Mouse (Mus musculus): ENCODE measurements around the gene Wwox.

DNA sequence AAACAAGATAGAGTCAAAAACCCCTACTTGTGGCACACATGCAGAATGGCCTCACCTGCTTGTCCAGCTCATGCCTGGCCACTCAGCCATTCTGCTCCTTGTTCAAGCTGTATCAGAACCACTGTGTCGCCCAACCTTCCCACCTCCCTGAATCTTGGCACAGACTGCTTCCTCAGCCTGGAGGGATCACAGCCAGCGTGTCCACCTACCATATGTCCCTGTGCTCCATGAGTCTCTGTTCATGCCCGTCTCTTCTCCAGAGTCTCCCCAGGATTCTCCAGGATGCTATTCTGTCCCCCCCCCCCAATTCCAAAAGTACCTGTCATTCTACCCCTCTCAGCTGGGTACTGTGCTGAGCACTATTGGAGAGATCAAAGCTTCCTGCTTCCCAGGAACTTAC is 63.7 kb downstream of the Wwox start:
- no peak for TF ChIP-seq POLR2A (IDR thresholded peaks at IDR 0.05; ENCODE audit: borderline replicate concordance, control insufficient read depth, low read depth, low read length)
- no peak for TF ChIP-seq CTCF (IDR thresholded peaks at IDR 0.05; ENCODE audit: control insufficient read depth, insufficient read depth, low read length)
